Mouse (Mus musculus) liver, embryonic 12.5 days (tissue): ENCODE measurements around the gene Syn3. TPM values are rescaled to one million over a fixed set of nuclear protein-coding genes. Genes with fewer than 3 reads are reported as not detected.

Source experiments
- ATAC-seq: fragments of 200-750 bp; cut with Nextera tagmentation; 2 replicates; pipeline ENCODE4 v1.8.0; 2017; ENCODE audit warnings: moderate number of reproducible peaks, mild to moderate bottlenecking, moderate library complexity
- H3K27ac ChIP-seq: fragments of 300-500 bp; sonication (generic); 2 replicates; pipeline ENCODE4 v1.5.1; 2016; ENCODE audit warnings: mild to moderate bottlenecking
- H3K27me3 ChIP-seq: fragments of 300-500 bp; sonication (generic); replicated peaks from 2 replicates; pipeline ENCODE4 v1.6.1; 2016; ENCODE audit warnings: mild to moderate bottlenecking, moderate library complexity
- H3K36me3 ChIP-seq: fragments of 300-500 bp; sonication (generic); 2 replicates; pipeline ENCODE4 v1.6.1; 2016; ENCODE audit warnings: mild to moderate bottlenecking, moderate library complexity
- H3K4me1 ChIP-seq: fragments of 300-500 bp; sonication (generic); 2 replicates; pipeline ENCODE4 v1.6.1; 2016
- H3K4me2 ChIP-seq: fragments of 300-500 bp; sonication (generic); 2 replicates; pipeline ENCODE4 v1.6.1; 2016; ENCODE audit warnings: mild to moderate bottlenecking, moderate library complexity
- H3K4me3 ChIP-seq: fragments of 300-500 bp; sonication (generic); 2 replicates; pipeline ENCODE4 v1.5.1; 2016; ENCODE audit warnings: mild to moderate bottlenecking, moderate library complexity
- H3K9ac ChIP-seq: fragments of 300-500 bp; sonication (generic); 2 replicates; pipeline ENCODE4 v1.6.1; 2016; ENCODE audit warnings: mild to moderate bottlenecking, moderate library complexity
- H3K9me3 ChIP-seq: fragments of 300-500 bp; sonication (generic); replicated peaks from 2 replicates; pipeline ENCODE4 v1.6.1; 2016; ENCODE audit warnings: mild to moderate bottlenecking, moderate library complexity
- WGBS: fragments of 180-500 bp; shearing (Covaris S2); methylation state at CpG from one replicate; pipeline ENCODE4 v1.1.7; 2016; ENCODE audit not compliant: insufficient replicate concordance; 5-methylcytosine and 5-hydroxymethylcytosine counted together
- polyA plus RNA-seq: library from polyadenylated mRNA; unstranded; fragments of >200 nt; fragmentation: Nextera tagmentation; extraction: Ambion mirVana; gene quantifications from 2 replicates; pipeline ENCODE4 v1.2.1, GENCODE M21; 2016

Gene Syn3
- polyA plus RNA-seq, 1 experiment from 2014 or later = 0.57 TPM

- peaks cover 65% of the 10 kb centered on the region for H3K27me3 ChIP-seq
- WGBS = 1% methylated on average over 50 of the region's 65 CpGs
- H3K27ac ChIP-seq = no peak within 1 kb of the TSS
Observed at GRCm38 (mm10) chr10:86300293-86301116, 198.2 kb downstream of the Syn3 start, which contains the start of gene Timp3. Gene Timp3 (plus strand): TSS chr10:86300372.

GRCm38 (mm10) chr10:86299795-86300194 lies 198.9 kb downstream of the Syn3 start:
- Histone ChIP-seq H3K4me2 (peak overlapping the region; percentile 86), H3K36me3 (no peaks in the 10 kb centered on the region), H3K9me3 (no peaks in the 10 kb centered on the region), H3K27ac (no peak overlapping the region), H3K27me3 (peaks cover 72% of the 10 kb centered on the region), H3K9ac (0 out of 2 replicates have a peak overlapping the region, but pooled peaks have one; percentile 61), H3K4me3 (peak overlapping the region; percentile 56), H3K4me1 (peaks cover 48% of the 10 kb centered on the region)
- WGBS = 31% methylated on average over 6 of the region's 6 CpGs
- ATAC-seq = no peak

More at GRCm38 (mm10) chr10:86300293-86301116, 198.2 kb downstream of the Syn3 start, which contains the start of gene Timp3:
- peak; percentile 51 for ATAC-seq
- H3K36me3 ChIP-seq = no peaks in the 10 kb centered on the region
- no peaks in the 10 kb centered on the region for H3K9me3 ChIP-seq
- H3K4me1 ChIP-seq = peaks cover 42% of the 10 kb centered on the region
- H3K4me3 ChIP-seq = peak within 1 kb of the TSS; percentile 56
- peak within 1 kb of the TSS; percentile 61 for H3K9ac ChIP-seq
- peak within 1 kb of the TSS; percentile 86 for H3K4me2 ChIP-seq

- Histone ChIP-seq H3K4me1 (peaks cover 44% of the 10 kb centered on the region), H3K27ac (no peak overlapping the region), H3K9ac (no peak overlapping the region), H3K4me2 (no peak overlapping the region), H3K4me3 (no peak overlapping the region), H3K9me3 (no peaks in the 10 kb centered on the region), H3K27me3 (peaks cover 77% of the 10 kb centered on the region), H3K36me3 (no peaks in the 10 kb centered on the region)
- 64% methylated on average over 6 of the region's 6 CpGs for WGBS
- ATAC-seq = no peak
Observed at GRCm38 (mm10) chr10:86298326-86298725, 200.4 kb downstream of the Syn3 start.

GRCm38 (mm10) chr10:86297307-86297706 lies 201.4 kb downstream of the Syn3 start:
- ATAC-seq = no peak

GRCm38 (mm10) chr10:86296111-86296510 lies 202.6 kb downstream of the Syn3 start:
- H3K4me1 ChIP-seq = peaks cover 24% of the 10 kb centered on the region
- no peak overlapping the region for H3K27ac ChIP-seq
- H3K27me3 ChIP-seq = peaks cover 65% of the 10 kb centered on the region
- ATAC-seq = peak; percentile 66
- H3K4me2 ChIP-seq = peak overlapping the region; percentile 60
- 3% methylated on average over 14 of the region's 14 CpGs for WGBS
- H3K9me3 ChIP-seq = no peaks in the 10 kb centered on the region
- H3K4me3 ChIP-seq = peak overlapping the region; percentile 13; the same call in 1 of the 2 replicates
- H3K9ac ChIP-seq = peak overlapping the region; percentile 30; the same call in 1 of the 2 replicates
- H3K36me3 ChIP-seq = no peaks in the 10 kb centered on the region

More at GRCm38 (mm10) chr10:86297307-86297706, 201.4 kb downstream of the Syn3 start:
- Histone ChIP-seq H3K4me2 (no peak overlapping the region), H3K9ac (no peak overlapping the region), H3K4me1 (peaks cover 34% of the 10 kb centered on the region), H3K4me3 (no peak overlapping the region), H3K9me3 (no peaks in the 10 kb centered on the region), H3K27ac (no peak overlapping the region), H3K36me3 (no peaks in the 10 kb centered on the region), H3K27me3 (peaks cover 77% of the 10 kb centered on the region)
- WGBS = 74% methylated on average over 2 of the region's 2 CpGs

- Histone ChIP-seq H3K27me3 (peaks cover 60% of the 10 kb centered on the region), H3K9me3 (no peaks in the 10 kb centered on the region), H3K36me3 (no peaks in the 10 kb centered on the region), H3K9ac (peak overlapping the region; percentile 30; the same call in 1 of the 2 replicates), H3K4me3 (peak overlapping the region; percentile 13; the same call in 1 of the 2 replicates), H3K4me1 (peaks cover 18% of the 10 kb centered on the region), H3K27ac (no peak overlapping the region), H3K4me2 (peak overlapping the region; percentile 60)
- 13% methylated on average over 13 of the region's 13 CpGs for WGBS
- no peak for ATAC-seq
Observed at GRCm38 (mm10) chr10:86295454-86296098, 203.1 kb downstream of the Syn3 start.

- no peak overlapping the region for H3K27ac ChIP-seq
Observed at GRCm38 (mm10) chr10:86294599-86295365, 203.9 kb downstream of the Syn3 start.

GRCm38 (mm10) chr10:86293880-86294279 lies 204.8 kb downstream of the Syn3 start:
- no peak overlapping the region for H3K4me3 ChIP-seq
- H3K4me1 ChIP-seq = peaks cover 12% of the 10 kb centered on the region; the same call in 1 of the 2 replicates
- H3K27ac ChIP-seq = no peak overlapping the region
- no peaks in the 10 kb centered on the region for H3K36me3 ChIP-seq
- H3K27me3 ChIP-seq = peaks cover 43% of the 10 kb centered on the region
- 74% methylated on average over 1 of the region's 1 CpGs for WGBS
- H3K9me3 ChIP-seq = no peaks in the 10 kb centered on the region
- ATAC-seq = no peak
- H3K4me2 ChIP-seq = no peak overlapping the region
- no peak overlapping the region for H3K9ac ChIP-seq

More at GRCm38 (mm10) chr10:86294599-86295365, 203.9 kb downstream of the Syn3 start:
- Histone ChIP-seq H3K4me3 (no peak overlapping the region), H3K27me3 (peaks cover 52% of the 10 kb centered on the region), H3K36me3 (no peaks in the 10 kb centered on the region), H3K9me3 (no peaks in the 10 kb centered on the region), H3K4me1 (peaks cover 12% of the 10 kb centered on the region; the same call in 1 of the 2 replicates), H3K9ac (no peak overlapping the region), H3K4me2 (no peak overlapping the region)
- 53% methylated on average over 10 of the region's 10 CpGs for WGBS
- ATAC-seq = no peak

- H3K4me3 ChIP-seq = no peak overlapping the region
- ATAC-seq = no peak
- H3K9ac ChIP-seq = no peak overlapping the region
- no peaks in the 10 kb centered on the region for H3K9me3 ChIP-seq
- 60% methylated on average over 8 of the region's 8 CpGs for WGBS
- H3K4me1 ChIP-seq = 0 out of 2 replicates have a peak, but pooled peaks cover 3% of the 10 kb centered on the region
- H3K27ac ChIP-seq = no peak overlapping the region
- H3K4me2 ChIP-seq = no peak overlapping the region
- H3K36me3 ChIP-seq = no peaks in the 10 kb centered on the region
- H3K27me3 ChIP-seq = peaks cover 10% of the 10 kb centered on the region
Observed at GRCm38 (mm10) chr10:86290109-86290771, 208.5 kb downstream of the Syn3 start.

- Histone ChIP-seq H3K27me3 (no peaks in the 10 kb centered on the region), H3K27ac (no peak overlapping the region), H3K36me3 (no peaks in the 10 kb centered on the region), H3K4me2 (no peak overlapping the region), H3K9me3 (no peaks in the 10 kb centered on the region), H3K4me1 (no peaks in the 10 kb centered on the region), H3K9ac (no peak overlapping the region), H3K4me3 (no peak overlapping the region)
- no peak for ATAC-seq
- 82% methylated on average over 7 of the region's 7 CpGs for WGBS
Observed at GRCm38 (mm10) chr10:86286508-86286907, 212.2 kb downstream of the Syn3 start.

- 68% methylated on average over 8 of the region's 8 CpGs for WGBS
Observed at GRCm38 (mm10) chr10:86281238-86281637, 217.5 kb downstream of the Syn3 start.

More at GRCm38 (mm10) chr10:86281238-86281637, 217.5 kb downstream of the Syn3 start:
- Histone ChIP-seq H3K27me3 (no peaks in the 10 kb centered on the region), H3K9ac (no peak overlapping the region), H3K4me3 (no peak overlapping the region), H3K4me2 (no peak overlapping the region), H3K27ac (no peak overlapping the region), H3K4me1 (no peaks in the 10 kb centered on the region), H3K36me3 (no peaks in the 10 kb centered on the region), H3K9me3 (no peaks in the 10 kb centered on the region)
- ATAC-seq = no peak
